Mouse (Mus musculus) cerebellum, postnatal 10 days (tissue): ENCODE measurements at regions not wholly inside any gene's neighbourhood (a gene's known extent, or its start where the extent isn't known, plus 50 kb on each side); places are given as distances from the start of the nearest gene placed in this dataset.
"Not testable (repeated sequence)": the region's sequence is repeated elsewhere in the genome, so short reads cannot be mapped to it uniquely, and the experiment has no call there.

Experiments used
- DNase-seq, 2 experiments: peaks; one replicate each; pipeline ENCODE4 v3.0.0; 2021; ENCODE audit warnings: mixed read lengths in 2 of 2

- no peak for DNase-seq
These were observed 578.3 kb upstream of the Ccdc54 start for GRCm38 (mm10) chr16:51169294-51169693.

- DNase-seq, result no peak
These were observed 569.8 kb upstream of the Ccdc54 start for GRCm38 (mm10) chr16:51160768-51161167.

- DNase-seq, result no peak
These were observed 547.6 kb upstream of the Ccdc54 start for GRCm38 (mm10) chr16:51138575-51138974.

GRCm38 (mm10) chr16:51119835-51120234, 528.9 kb upstream of the Ccdc54 start:
- peak; percentile 12 to 15 for DNase-seq

- no peak for DNase-seq
These were observed 527.4 kb upstream of the Ccdc54 start for GRCm38 (mm10) chr16:51118365-51118764.

GRCm38 (mm10) chr16:51117836-51118235, 526.9 kb upstream of the Ccdc54 start:
- DNase-seq, result no peak

- no peak for DNase-seq
These were observed 518.9 kb upstream of the Ccdc54 start for GRCm38 (mm10) chr16:51109864-51110263.

- no peak for DNase-seq
These were observed 516.5 kb upstream of the Ccdc54 start for GRCm38 (mm10) chr16:51107421-51107820.

- DNase-seq, result peak; percentile 2 to 6
These were observed 495.6 kb upstream of the Ccdc54 start for GRCm38 (mm10) chr16:51086556-51086955.

- DNase-seq, result no peak
These were observed 489.2 kb upstream of the Ccdc54 start for GRCm38 (mm10) chr16:51080146-51080545.

- DNase-seq, result no peak
These were observed 457.7 kb upstream of the Ccdc54 start for GRCm38 (mm10) chr16:51048650-51049049.

- DNase-seq, result peak; percentile 14 to 19
These were observed 457.2 kb upstream of the Ccdc54 start for GRCm38 (mm10) chr16:51048169-51048568.

GRCm38 (mm10) chr16:51041311-51041710, 450.4 kb upstream of the Ccdc54 start:
- no peak for DNase-seq

- peak; percentile 42 to 61 for DNase-seq
These were observed 411.9 kb upstream of the Ccdc54 start for GRCm38 (mm10) chr16:51002876-51003275.

GRCm38 (mm10) chr16:50964395-50964794, 373.4 kb upstream of the Ccdc54 start:
- no peak for DNase-seq

GRCm38 (mm10) chr16:50944091-50944490, 353.1 kb upstream of the Ccdc54 start:
- DNase-seq, result no peak

GRCm38 (mm10) chr16:50943581-50943980, 352.6 kb upstream of the Ccdc54 start:
- not testable (repeated sequence) for DNase-seq

GRCm38 (mm10) chr16:50942291-50942690, 351.3 kb upstream of the Ccdc54 start:
- no peak for DNase-seq

- no peak for DNase-seq
These were observed 348.4 kb upstream of the Ccdc54 start for GRCm38 (mm10) chr16:50939316-50939715.

GRCm38 (mm10) chr16:50907732-50908131, 316.8 kb upstream of the Ccdc54 start:
- DNase-seq, result no peak

- DNase-seq, result no peak
These were observed 308.2 kb upstream of the Ccdc54 start for GRCm38 (mm10) chr16:50899151-50899550.

- DNase-seq, result no peak
These were observed 287.0 kb upstream of the Ccdc54 start for GRCm38 (mm10) chr16:50877926-50878325.

- no peak for DNase-seq
These were observed 280.4 kb upstream of the Ccdc54 start for GRCm38 (mm10) chr16:50871318-50871717.

GRCm38 (mm10) chr16:50863565-50863964, 272.6 kb upstream of the Ccdc54 start:
- no peak for DNase-seq

- DNase-seq, result no peak
These were observed 268.6 kb upstream of the Ccdc54 start for GRCm38 (mm10) chr16:50859513-50859912.

GRCm38 (mm10) chr16:50852081-50852480, 261.1 kb upstream of the Ccdc54 start:
- DNase-seq, result peak; percentile 30 to 38
